Mouse (Mus musculus) bone marrow, adult 2 months (tissue): ENCODE results near the gene Cluap1. TPM values are rescaled to one million over a fixed set of nuclear protein-coding genes. Genes with fewer than 3 reads are reported as not detected.

ENCODE experiments used
- H3K27ac ChIP-seq: fragments of 200-500 bp; 2 replicates; pipeline ENCODE4 v1.5.1; 2012; ENCODE audit warnings: low read depth, mild to moderate bottlenecking, control low read depth, inconsistent platforms, low read length; ENCODE audit not compliant: control insufficient read depth, poor library complexity, insufficient read depth
- H3K4me1 ChIP-seq: fragments of 200-500 bp; 2 replicates; pipeline ENCODE4 v1.6.1; 2011; ENCODE audit warnings: low read length; ENCODE audit not compliant: control insufficient read depth, insufficient read depth
- H3K4me3 ChIP-seq: fragments of 200-500 bp; replicated peaks from 2 replicates; pipeline ENCODE3; 2011; ENCODE audit warnings: mild to moderate bottlenecking, low read depth, low read length, control low read depth; ENCODE audit not compliant: control insufficient read depth
- CTCF ChIP-seq: fragments of 200-500 bp; IDR thresholded peaks from 2 replicates; pipeline ENCODE4 v1.5.1; 2011; ENCODE audit warnings: low read length, control low read depth; ENCODE audit not compliant: control insufficient read depth, insufficient read depth
- POLR2A ChIP-seq: fragments of 200-500 bp; IDR thresholded peaks from 2 replicates; pipeline ENCODE4 v1.6.1; 2011; ENCODE audit warnings: low read depth, mild to moderate bottlenecking, control low read depth, low read length, borderline replicate concordance; ENCODE audit not compliant: control insufficient read depth
- WGBS: fragments of 180-500 bp; shearing (Covaris S2); methylation state at CpG from one replicate; pipeline ENCODE4 v1.1.7; 2018; 5-methylcytosine and 5-hydroxymethylcytosine counted together
- polyA plus RNA-seq: library from polyadenylated mRNA; stranded (reverse); fragments of >200 nt; gene quantifications from 2 replicates; pipeline ENCODE4 v1.2.4, GENCODE M21; 2011; ENCODE audit warnings: low replicate concordance; ENCODE audit not compliant: missing spikeins, insufficient read depth, insufficient read length

Gene Cluap1
- polyA plus RNA-seq, 1 experiment = 12.5 TPM

GRCm38 (mm10) chr16:3923966-3924365 lies 15.4 kb downstream of the Cluap1 start:
- no peak overlapping the region for H3K27ac ChIP-seq
- H3K4me1 ChIP-seq = no peaks in the 10 kb centered on the region; the same call in 1 of the 2 replicates
- 88% methylated on average over 4 of the region's 4 CpGs for WGBS
- TF ChIP-seq POLR2A (no peak), CTCF (no peak)
- H3K4me3 ChIP-seq = no peak overlapping the region

- TF ChIP-seq POLR2A = no peak
- TF ChIP-seq CTCF = no peak
- Histone ChIP-seq H3K27ac (no peak overlapping the region), H3K4me3 (no peak overlapping the region), H3K4me1 (peaks cover 1% of the 10 kb centered on the region; the same call in 1 of the 2 replicates)
- 53% methylated on average over 1 of the region's 1 CpGs for WGBS
These were observed 20.0 kb downstream of the Cluap1 start for GRCm38 (mm10) chr16:3928582-3928981.

- 56% methylated on average over 7 of the region's 7 CpGs for WGBS
- H3K4me1 ChIP-seq = peaks cover 3% of the 10 kb centered on the region; the same call in 1 of the 2 replicates
- H3K4me3 ChIP-seq = peak overlapping the region; percentile 17
- H3K27ac ChIP-seq = no peak overlapping the region; the same call in 1 of the 2 replicates
- TF ChIP-seq POLR2A = no peak
- TF ChIP-seq CTCF = no peak
These were observed 20.6 kb downstream of the Cluap1 start for GRCm38 (mm10) chr16:3929151-3929550.

- TF ChIP-seq CTCF (no peak), POLR2A (no peak)
- Histone ChIP-seq H3K27ac (no peak overlapping the region), H3K4me1 (peaks cover 3% of the 10 kb centered on the region; the same call in 1 of the 2 replicates), H3K4me3 (no peak overlapping the region)
- WGBS = 72% methylated on average over 6 of the region's 6 CpGs
These were observed 24.9 kb downstream of the Cluap1 start for GRCm38 (mm10) chr16:3933536-3933935.

GRCm38 (mm10) chr16:3934091-3934490 lies 25.5 kb downstream of the Cluap1 start:
- no peak overlapping the region for H3K4me3 ChIP-seq

GRCm38 (mm10) chr16:3934701-3935100 lies 26.1 kb downstream of the Cluap1 start:
- no peak for TF ChIP-seq CTCF
- no peak for TF ChIP-seq POLR2A
- Histone ChIP-seq H3K4me3 (no peak overlapping the region), H3K27ac (no peak overlapping the region), H3K4me1 (0 out of 2 replicates have a peak, but pooled peaks cover 1% of the 10 kb centered on the region)
- 78% methylated on average over 4 of the region's 4 CpGs for WGBS

More at GRCm38 (mm10) chr16:3934091-3934490, 25.5 kb downstream of the Cluap1 start:
- Histone ChIP-seq H3K4me1 (peaks cover 2% of the 10 kb centered on the region; the same call in 1 of the 2 replicates), H3K27ac (no peak overlapping the region)
- 52% methylated on average over 1 of the region's 1 CpGs for WGBS
- TF ChIP-seq CTCF (no peak), POLR2A (no peak)

- TF ChIP-seq CTCF = no peak
- TF ChIP-seq POLR2A = no peak
- H3K27ac ChIP-seq = no peak overlapping the region
- WGBS = 81% methylated on average over 1 of the region's 1 CpGs
- no peaks in the 10 kb centered on the region for H3K4me1 ChIP-seq
- H3K4me3 ChIP-seq = no peak overlapping the region
These were observed 42.5 kb downstream of the Cluap1 start for GRCm38 (mm10) chr16:3951141-3951540.

- 74% methylated on average over 6 of the region's 6 CpGs for WGBS
- no peak overlapping the region for H3K27ac ChIP-seq
- no peak overlapping the region for H3K4me3 ChIP-seq
- no peak for TF ChIP-seq CTCF
- TF ChIP-seq POLR2A = no peak
- no peaks in the 10 kb centered on the region for H3K4me1 ChIP-seq
These were observed 47.8 kb downstream of the Cluap1 start for GRCm38 (mm10) chr16:3956369-3956768.

GRCm38 (mm10) chr16:3959261-3959660 lies 50.7 kb downstream of the Cluap1 start:
- H3K27ac ChIP-seq = no peak overlapping the region

More at GRCm38 (mm10) chr16:3959261-3959660, 50.7 kb downstream of the Cluap1 start:
- Histone ChIP-seq H3K4me1 (no peaks in the 10 kb centered on the region), H3K4me3 (no peak overlapping the region)
- WGBS = 60% methylated on average over 2 of the region's 2 CpGs
- TF ChIP-seq CTCF (no peak), POLR2A (no peak)
